Mouse (Mus musculus): Measurements from ENCODE around the gene Gm45521. TPM values are rescaled to one million over a fixed set of nuclear protein-coding genes. Genes with fewer than 3 reads are reported as not detected.
"Not testable (repeated sequence)": the region's sequence is repeated elsewhere in the genome, so short reads cannot be mapped to it uniquely, and the experiment has no call there.

Gm45521 gene
- total RNA-seq, 2 experiments from 2014 or later = not detected

- intact Hi-C loops (cut with DNase I) = no loop called here
These were observed 35.1 kb downstream of the Gm45521 start for GRCm38 (mm10) chr14:7992158-7992557.

GRCm38 (mm10) chr14:7994271-7994767 is 37.2 kb downstream of the Gm45521 start, which contains the start of gene Dnase1l3:
Dnase1l3 (minus strand) TSS chr14:7994573.
- intact Hi-C loops (cut with DNase I) = loop anchor here (2.0 kb wide), 2 partner anchors 32 to 176 kb away; no protein-coding TSS in a partner anchor

More at GRCm38 (mm10) chr14:7992158-7992557, 35.1 kb downstream of the Gm45521 start:
- DNase-seq = no peak

GRCm38 (mm10) chr14:7997255-7997696 is 40.2 kb downstream of the Gm45521 start:
- intact Hi-C loops (cut with DNase I) = no loop called here
- peak; percentile 88 to 92 for DNase-seq

More at GRCm38 (mm10) chr14:7994271-7994767, 37.2 kb downstream of the Gm45521 start, which contains the start of gene Dnase1l3:
- DNase-seq = peak; percentile 52 to 70

GRCm38 (mm10) chr14:7999030-7999429 is 41.9 kb downstream of the Gm45521 start:
- no peak for DNase-seq
- intact Hi-C loops (cut with DNase I) = loop anchor here (2.0 kb wide), 1 partner anchor 44 kb away; no protein-coding TSS in a partner anchor

GRCm38 (mm10) chr14:7999435-7999834 is 42.3 kb downstream of the Gm45521 start:
- intact Hi-C loops (cut with DNase I) = loop anchor here (2.0 kb wide), 1 partner anchor 43 kb away; no protein-coding TSS in a partner anchor
- no peak for DNase-seq

- DNase-seq = no peak
- intact Hi-C loops (cut with DNase I) = no loop called here
These were observed 43.2 kb downstream of the Gm45521 start for GRCm38 (mm10) chr14:8000247-8000646.

- no peak for DNase-seq
- intact Hi-C loops (cut with DNase I) = no loop called here
These were observed 44.0 kb downstream of the Gm45521 start for GRCm38 (mm10) chr14:8000831-8001685.

GRCm38 (mm10) chr14:8002432-8003092 is 45.5 kb downstream of the Gm45521 start, which contains the start of gene Abhd6:
Abhd6 (plus strand) TSS chr14:8002902.
- intact Hi-C loops (cut with DNase I) = no loop called here
- peak; percentile 87 for DNase-seq

- intact Hi-C loops (cut with DNase I) = no loop called here
- peak; percentile 56 to 57 for DNase-seq
These were observed 46.1 kb downstream of the Gm45521 start for GRCm38 (mm10) chr14:8003093-8003670.

GRCm38 (mm10) chr14:8003727-8004670 is 46.9 kb downstream of the Gm45521 start:
- intact Hi-C loops (cut with DNase I) = no loop called here
- DNase-seq = no peak

GRCm38 (mm10) chr14:8006061-8006460 is 49.0 kb downstream of the Gm45521 start:
- DNase-seq; intact Hi-C loops (cut with DNase I): not testable (repeated sequence)

- DNase-seq = no peak
- intact Hi-C loops (cut with DNase I) = no loop called here
These were observed 50.0 kb downstream of the Gm45521 start for GRCm38 (mm10) chr14:8007084-8007483.

- DNase-seq = no peak
- intact Hi-C loops (cut with DNase I) = no loop called here
These were observed 50.4 kb downstream of the Gm45521 start for GRCm38 (mm10) chr14:8007486-8007885.

- DNase-seq = no peak
- intact Hi-C loops (cut with DNase I) = no loop called here
These were observed 50.8 kb downstream of the Gm45521 start for GRCm38 (mm10) chr14:8007923-8008322.

Other genes starting within 250 kb of the Gm45521 start
- not detected for gene Gm26661, start 165.7 kb upstream of the Gm45521 start, total RNA-seq (2021)
- gene Flnb, start 139.3 kb upstream of the Gm45521 start, total RNA-seq (2021) = 10 to 100 TPM; 32.5 to 36.3 TPM
- gene Dnase1l3, start 37.3 kb downstream of the Gm45521 start, total RNA-seq (2021) = under 1 TPM in 1 of 2 experiments, not detected in 1; 0.27 TPM
- 1 to 10 TPM; 7.6 to 8.8 TPM for gene Abhd6, start 45.6 kb downstream of the Gm45521 start, total RNA-seq (2021)
- gene Rpp14, start 123.1 kb downstream of the Gm45521 start, total RNA-seq (2021) = 10 to 100 TPM; 25.5 to 28.5 TPM
- 10 to 100 TPM; 20.6 to 24.4 TPM for gene Pxk, start 140.9 kb downstream of the Gm45521 start, total RNA-seq (2021)
- gene Pdhb, start 215.7 kb downstream of the Gm45521 start, total RNA-seq (2021) = 100 to 1,000 TPM; 886 to 904 TPM

Measured in heart, postnatal 14 days (tissue).